Mouse (Mus musculus): ENCODE results near the gene Sbk1.

DNA sequence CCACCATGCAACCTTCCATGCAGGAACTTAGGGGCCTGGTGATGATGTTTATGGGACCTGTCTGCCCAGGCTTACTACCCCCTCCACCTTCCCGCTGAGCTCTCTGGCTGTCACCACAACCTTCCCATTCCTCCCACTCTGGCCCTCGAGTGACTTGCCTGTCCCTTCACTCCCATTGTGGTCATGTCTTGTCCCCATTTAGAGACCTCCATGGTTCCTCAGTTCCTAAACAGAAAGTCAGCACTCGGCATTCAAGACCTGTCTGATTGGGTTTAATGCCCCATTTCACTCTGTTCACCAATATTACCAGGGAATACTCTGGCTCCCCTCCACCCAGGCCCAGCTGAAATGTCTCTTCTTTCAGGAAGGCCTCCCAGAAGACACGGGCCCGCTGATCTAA lies 23.3 kb upstream of the Sbk1 start:
- no peak for TF ChIP-seq CTCF (IDR thresholded peaks at IDR 0.05; ENCODE audit: insufficient read depth, low read length)
- TF ChIP-seq POLR2A (IDR thresholded peaks at IDR 0.05; ENCODE audit: borderline replicate concordance, extremely low read depth, low read depth, low read length), result no peak

Data from lung, adult 2 months (tissue).